ENCODE assay signal across 7 mouse cellular contexts in genomic region chr14:103070790-103071189, GRCm38 (mm10). TPM values are rescaled to one million over a fixed set of nuclear protein-coding genes. Genes with fewer than 3 reads are reported as not detected.
DNase-seq lines count a peak whose midpoint lies in the region; ATAC-seq and TF ChIP-seq lines count a peak whose summit lies in the region.

No protein-coding gene starts in this region.

- H3K4me1 ChIP-seq in embryonic facial prominence, embryonic 12.5 days = peaks cover 10% of the 10 kb centered on the region; the same call in 1 of the 2 replicates
- H3K4me1 ChIP-seq in hindbrain, embryonic 12.5 days = peaks cover 6% of the 10 kb centered on the region
- no peaks in the 10 kb centered on the region for H3K4me1 ChIP-seq in lung, embryonic 14.5 days (ENCODE audit: insufficient read depth)
- H3K4me1 ChIP-seq in spleen, adult 2 months (ENCODE audit: control insufficient read depth, insufficient read depth, insufficient read length) = no peaks in the 10 kb centered on the region; the same call in 1 of the 2 replicates

- peak overlapping the region; percentile 79 for H3K9ac ChIP-seq in embryonic facial prominence, embryonic 12.5 days
- peak overlapping the region; percentile 66 for H3K9ac ChIP-seq in hindbrain, embryonic 12.5 days
- H3K9ac ChIP-seq in lung, embryonic 14.5 days = peak overlapping the region; percentile 75

- H3K27me3 ChIP-seq in embryonic facial prominence, embryonic 12.5 days = no peaks in the 10 kb centered on the region
- no peaks in the 10 kb centered on the region for H3K27me3 ChIP-seq in hindbrain, embryonic 12.5 days
- H3K27me3 ChIP-seq in lung, embryonic 14.5 days (ENCODE audit: insufficient read depth, low read length) = no peaks in the 10 kb centered on the region
- no peaks in the 10 kb centered on the region for H3K27me3 ChIP-seq in spleen, adult 2 months (ENCODE audit: control insufficient read depth, insufficient read depth, low read length)

- no peak for ATAC-seq in embryonic facial prominence, embryonic 12.5 days (ENCODE audit: insufficient number of reproducible peaks, insufficient read depth, low FRiP score, low TSS enrichment)
- ATAC-seq in hindbrain, embryonic 12.5 days (ENCODE audit: low FRiP score) = no peak
- ATAC-seq in lung, embryonic 14.5 days (ENCODE audit: insufficient read depth) = peak; percentile 0; the same call in 1 of the 2 replicates

- peak overlapping the region; percentile 64 for H3K4me3 ChIP-seq in embryonic facial prominence, embryonic 12.5 days
- peak overlapping the region; percentile 54 for H3K4me3 ChIP-seq in hindbrain, embryonic 12.5 days
- peak overlapping the region; percentile 69 for H3K4me3 ChIP-seq in lung, embryonic 14.5 days (ENCODE audit: low read depth, low read length)
- H3K4me3 ChIP-seq in spleen, adult 2 months (ENCODE audit: extremely low read depth, insufficient read depth, insufficient read length) = peak overlapping the region; percentile 72

- peak overlapping the region; percentile 17; the same call in 1 of the 2 replicates for H3K27ac ChIP-seq in embryonic facial prominence, embryonic 12.5 days
- peak overlapping the region; percentile 79; the same call in 1 of the 2 replicates for H3K27ac ChIP-seq in hindbrain, embryonic 12.5 days
- peak overlapping the region; percentile 87 for H3K27ac ChIP-seq in lung, embryonic 14.5 days (ENCODE audit: low read depth)
- peak overlapping the region; percentile 91 for H3K27ac ChIP-seq in spleen, adult 2 months (ENCODE audit: insufficient read depth, low read length)

- no peak for TF ChIP-seq POLR2A in spleen, adult 2 months (IDR thresholded peaks at IDR 0.05; ENCODE audit: low read depth, low read length)

- WGBS in embryonic facial prominence, embryonic 12.5 days = 5% methylated on average over 10 of the region's 10 CpGs
- 5% methylated on average over 10 of the region's 10 CpGs for WGBS in hindbrain, embryonic 12.5 days
- WGBS in lung, embryonic 14.5 days = 3% methylated on average over 10 of the region's 10 CpGs
- 2% methylated on average over 10 of the region's 10 CpGs for WGBS in spleen, adult 2 months

- no peaks in the 10 kb centered on the region for H3K9me3 ChIP-seq in embryonic facial prominence, embryonic 12.5 days
- no peaks in the 10 kb centered on the region for H3K9me3 ChIP-seq in hindbrain, embryonic 12.5 days (replicated peaks)
- no peaks in the 10 kb centered on the region for H3K9me3 ChIP-seq in lung, embryonic 14.5 days (ENCODE audit: low read depth, low read length)

- DNase-seq in spleen, adult 18-20 months = peak; percentile 22 to 27
- DNase-seq in spleen, adult 12 weeks (ENCODE audit: low spot score) = no peak
- DNase-seq in lung, embryonic 14.5 days = peak; percentile 35
- peak in 1 of 2 experiments; percentile 28 for DNase-seq in spleen, adult 2 months (ENCODE audit: low read depth in 1 of 2, low spot score in 2 of 2)
- no peak for DNase-seq in MN1 (ENCODE audit: low spot score)

- TF ChIP-seq CTCF in lung, embryonic 14.5 days (IDR thresholded peaks at IDR 0.05; ENCODE audit: low read depth) = no peak
- TF ChIP-seq CTCF in spleen, adult 2 months (IDR thresholded peaks at IDR 0.05; ENCODE audit: extremely low read depth, insufficient read depth, insufficient read length, insufficient replicate concordance) = no peak

- peaks cover 20% of the 10 kb centered on the region for H3K36me3 ChIP-seq in embryonic facial prominence, embryonic 12.5 days
- H3K36me3 ChIP-seq in hindbrain, embryonic 12.5 days = peaks cover 20% of the 10 kb centered on the region
- peaks cover 31% of the 10 kb centered on the region; the same call in 1 of the 2 replicates for H3K36me3 ChIP-seq in lung, embryonic 14.5 days (ENCODE audit: insufficient read depth)
- H3K36me3 ChIP-seq in spleen, adult 2 months (ENCODE audit: control insufficient read depth, insufficient read depth, low read length) = peaks cover 13% of the 10 kb centered on the region

- peak overlapping the region; percentile 91 for H3K4me2 ChIP-seq in embryonic facial prominence, embryonic 12.5 days (replicated peaks)
- peak overlapping the region; percentile 84 for H3K4me2 ChIP-seq in hindbrain, embryonic 12.5 days (replicated peaks)
- H3K4me2 ChIP-seq in lung, embryonic 14.5 days = peak overlapping the region; percentile 97

RNA-seq across cellular contexts. Expression of gene Cln5, which starts 0.8 kb away (rescaled TPM):
- 27.0 and 30.1 TPM in 2 replicates for polyA plus RNA-seq in embryonic facial prominence, embryonic 12.5 days (2016; fragmentation: Nextera tagmentation; extraction: Ambion mirVana)
- polyA plus RNA-seq in hindbrain, embryonic 12.5 days (2016; fragmentation: Nextera tagmentation; extraction: Ambion mirVana) = 23.0 and 25.2 TPM in 2 replicates
- 31.2 and 34.4 TPM in 2 replicates for polyA plus RNA-seq in lung, embryonic 14.5 days (2014; fragmentation: Nextera tagmentation; extraction: Ambion mirVana)
- polyA plus RNA-seq in spleen, adult 2 months (2012; rRNA removed) = 11.9 and 19.7 TPM in 2 replicates

RNA-seq across cellular contexts. Expression of gene Acod1, which starts 24.0 kb away (rescaled TPM):
- not detected in 2 replicates for polyA plus RNA-seq in embryonic facial prominence, embryonic 12.5 days (2016; fragmentation: Nextera tagmentation; extraction: Ambion mirVana)
- not detected in 2 replicates for polyA plus RNA-seq in hindbrain, embryonic 12.5 days (2016; fragmentation: Nextera tagmentation; extraction: Ambion mirVana)
- polyA plus RNA-seq in lung, embryonic 14.5 days (2014; fragmentation: Nextera tagmentation; extraction: Ambion mirVana) = not detected in 2 replicates
- 0.15 and 0.22 TPM in 2 replicates for polyA plus RNA-seq in spleen, adult 2 months (2012; rRNA removed)

RNA-seq across cellular contexts. Expression of gene Fbxl3, which starts 28.6 kb away (rescaled TPM):
- polyA plus RNA-seq in embryonic facial prominence, embryonic 12.5 days (2016; fragmentation: Nextera tagmentation; extraction: Ambion mirVana) = 27.2 and 31.4 TPM in 2 replicates
- 32.4 and 34.5 TPM in 2 replicates for polyA plus RNA-seq in hindbrain, embryonic 12.5 days (2016; fragmentation: Nextera tagmentation; extraction: Ambion mirVana)
- polyA plus RNA-seq in lung, embryonic 14.5 days (2014; fragmentation: Nextera tagmentation; extraction: Ambion mirVana) = 33.5 and 33.7 TPM in 2 replicates
- 49.5 and 49.7 TPM in 2 replicates for polyA plus RNA-seq in spleen, adult 2 months (2012; rRNA removed)

Comparison
In these comparisons a context has a peak if more than half of its experiments do, and no peak if none do; other contexts are left out.
1. DNase-seq: peak in spleen, adult 18-20 months (2 of 2) and lung, embryonic 14.5 days (single experiment); none in spleen, adult 12 weeks (single experiment) and MN1 (single experiment).
2. H3K27ac ChIP-seq: peak in every context shown above with its lines; median percentile 91 in spleen, adult 2 months; 87 in lung, embryonic 14.5 days; 79 in hindbrain, embryonic 12.5 days; 17 in embryonic facial prominence, embryonic 12.5 days.
3. Peak in every context shown above with its lines, with median percentiles within 50 percentile points of each other: H3K4me2 ChIP-seq, H3K4me3 ChIP-seq and H3K9ac ChIP-seq.